Mouse (Mus musculus) heart, embryonic 15.5 days (tissue): ENCODE measurements around the gene Gm20425. TPM values are rescaled to one million over a fixed set of nuclear protein-coding genes. Genes with fewer than 3 reads are reported as not detected.

Experiments used
- ATAC-seq: fragments of 200-750 bp; cut with Nextera tagmentation; replicated peaks from 2 replicates; pipeline ENCODE4 v1.8.0; 2017; ENCODE audit warnings: low read depth, moderate TSS enrichment; ENCODE audit not compliant: insufficient number of reproducible peaks, insufficient read depth, low FRiP score
- H3K27ac ChIP-seq: fragments of 300-500 bp; sonication (generic); 2 replicates; pipeline ENCODE4 v1.5.1; 2015; ENCODE audit warnings: mild to moderate bottlenecking, inconsistent platforms
- H3K27me3 ChIP-seq: fragments of 300-500 bp; sonication (generic); 2 replicates; pipeline ENCODE4 v1.6.1; 2015; ENCODE audit warnings: inconsistent platforms
- H3K36me3 ChIP-seq: fragments of 300-500 bp; sonication (generic); 2 replicates; pipeline ENCODE4 v1.6.1; 2015; ENCODE audit warnings: mild to moderate bottlenecking, inconsistent platforms
- H3K4me1 ChIP-seq: fragments of 300-500 bp; sonication (generic); replicated peaks from 2 replicates; pipeline ENCODE4 v1.6.1; 2015; ENCODE audit warnings: inconsistent platforms
- H3K4me2 ChIP-seq: fragments of 300-500 bp; sonication (generic); 2 replicates; pipeline ENCODE4 v1.6.1; 2015; ENCODE audit warnings: inconsistent platforms, mild to moderate bottlenecking, moderate library complexity
- H3K4me3 ChIP-seq: fragments of 300-500 bp; sonication (generic); 2 replicates; pipeline ENCODE4 v1.5.1; 2015; ENCODE audit warnings: mild to moderate bottlenecking, inconsistent platforms
- H3K9ac ChIP-seq: fragments of 300-500 bp; sonication (generic); 2 replicates; pipeline ENCODE4 v1.6.1; 2015; ENCODE audit warnings: mild to moderate bottlenecking, inconsistent platforms
- H3K9me3 ChIP-seq: fragments of 300-500 bp; sonication (generic); replicated peaks from 2 replicates; pipeline ENCODE4 v1.6.1; 2016; ENCODE audit warnings: inconsistent platforms
- WGBS: fragments of 180-500 bp; shearing (Covaris S2); methylation state at CpG from one replicate; pipeline ENCODE4 v1.1.7; 2015; ENCODE audit warnings: mixed read lengths; 5-methylcytosine and 5-hydroxymethylcytosine counted together
- polyA plus RNA-seq: library from polyadenylated mRNA; unstranded; fragments of >200 nt; fragmentation: Nextera tagmentation; extraction: Ambion mirVana; gene quantifications from 2 replicates; pipeline ENCODE4 v1.2.1, GENCODE M21; 2015

The Gm20425 gene
- polyA plus RNA-seq, 1 experiment from 2014 or later, result 5.1 TPM

DNA sequence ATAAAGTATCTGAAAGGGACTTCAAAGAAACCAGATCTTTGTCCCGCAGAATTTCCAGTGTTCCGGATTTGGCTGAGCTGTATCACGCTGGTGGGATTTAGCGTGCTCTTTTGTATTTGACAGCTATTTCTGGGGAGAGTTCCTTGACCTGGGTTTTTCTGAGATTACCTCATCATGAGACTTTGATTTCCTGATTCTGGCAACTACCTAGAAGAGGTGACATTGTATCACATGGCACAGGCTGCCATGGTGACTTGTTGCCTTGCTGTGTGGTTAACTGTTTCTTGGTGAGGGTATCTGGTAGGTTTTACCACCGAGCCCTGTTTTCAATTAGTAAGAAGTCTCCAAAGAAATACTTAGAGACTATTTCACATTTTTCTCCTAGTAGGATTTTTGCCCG is 9.4 kb upstream of the Gm20425 start:
- ATAC-seq, result no peak
- no peaks in the 10 kb centered on the region for H3K9me3 ChIP-seq
- H3K4me3 ChIP-seq, result no peak overlapping the region
- no peaks in the 10 kb centered on the region for H3K4me1 ChIP-seq
- H3K9ac ChIP-seq, result no peak overlapping the region
- H3K4me2 ChIP-seq, result no peak overlapping the region
- no peak overlapping the region for H3K27ac ChIP-seq
- 83% methylated on average over 6 of the region's 6 CpGs for WGBS
- no peaks in the 10 kb centered on the region for H3K27me3 ChIP-seq
- H3K36me3 ChIP-seq, result no peaks in the 10 kb centered on the region

DNA sequence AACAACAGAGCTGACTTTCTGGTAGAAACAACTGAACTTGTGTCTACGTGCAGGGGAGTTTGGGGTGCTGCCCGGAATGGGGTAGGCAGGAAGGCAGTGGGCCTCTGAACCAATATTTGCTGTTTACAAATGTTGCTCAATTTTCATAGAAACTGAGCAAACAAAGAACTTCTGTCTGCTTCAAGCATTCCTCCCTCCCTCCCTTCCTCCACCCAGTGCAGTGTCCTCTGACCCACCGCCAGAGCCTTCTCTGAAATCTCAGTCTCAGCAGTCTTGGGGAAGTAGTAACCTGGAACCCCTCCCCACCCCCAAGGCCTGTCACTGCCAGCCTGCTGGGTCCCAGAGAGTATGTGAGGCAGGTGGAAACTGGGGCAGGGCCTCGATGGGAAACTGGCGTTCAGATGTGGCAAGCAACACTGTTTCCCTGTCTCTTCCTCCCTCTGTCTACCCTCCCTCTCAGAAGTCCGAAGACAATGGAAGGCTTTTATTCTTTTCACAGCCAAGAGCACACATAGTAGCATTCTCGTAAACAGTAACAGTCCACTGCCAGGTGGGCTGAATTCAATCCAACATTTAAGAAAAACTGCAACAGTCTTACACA is 4.6 kb upstream of the Gm20425 start:
- Histone ChIP-seq H3K27me3 (no peaks in the 10 kb centered on the region), H3K4me1 (peaks cover 13% of the 10 kb centered on the region), H3K9ac (no peak overlapping the region), H3K36me3 (no peaks in the 10 kb centered on the region), H3K27ac (no peak overlapping the region), H3K4me3 (no peak overlapping the region), H3K9me3 (no peaks in the 10 kb centered on the region), H3K4me2 (no peak overlapping the region)
- no peak for ATAC-seq
- WGBS, result 64% methylated on average over 7 of the region's 7 CpGs

DNA sequence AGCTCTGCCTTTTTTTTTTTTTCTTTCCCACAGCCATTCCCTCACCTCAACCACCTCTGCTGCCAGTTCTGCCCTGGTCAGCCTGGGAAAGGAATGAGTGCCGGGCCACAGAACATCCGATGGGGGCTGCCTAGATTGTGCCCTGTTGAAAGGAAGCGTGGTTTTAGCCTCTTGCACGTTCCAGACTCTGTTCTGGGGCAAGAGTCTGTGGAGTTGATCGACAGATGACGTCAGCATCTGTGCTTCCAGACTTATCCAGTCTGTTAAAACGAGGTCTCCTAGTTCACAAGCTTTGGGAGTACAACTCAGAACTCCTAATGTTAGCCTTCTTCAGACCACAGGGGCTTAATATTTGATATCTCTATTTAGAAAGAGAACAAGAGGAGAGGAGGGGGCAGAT is 4.0 kb upstream of the Gm20425 start:
- Histone ChIP-seq H3K4me1 (peaks cover 13% of the 10 kb centered on the region), H3K27ac (no peak overlapping the region), H3K9me3 (no peaks in the 10 kb centered on the region), H3K27me3 (no peaks in the 10 kb centered on the region), H3K4me3 (no peak overlapping the region), H3K9ac (no peak overlapping the region), H3K36me3 (no peaks in the 10 kb centered on the region), H3K4me2 (no peak overlapping the region)
- WGBS, result 52% methylated on average over 7 of the region's 7 CpGs
- no peak for ATAC-seq

DNA sequence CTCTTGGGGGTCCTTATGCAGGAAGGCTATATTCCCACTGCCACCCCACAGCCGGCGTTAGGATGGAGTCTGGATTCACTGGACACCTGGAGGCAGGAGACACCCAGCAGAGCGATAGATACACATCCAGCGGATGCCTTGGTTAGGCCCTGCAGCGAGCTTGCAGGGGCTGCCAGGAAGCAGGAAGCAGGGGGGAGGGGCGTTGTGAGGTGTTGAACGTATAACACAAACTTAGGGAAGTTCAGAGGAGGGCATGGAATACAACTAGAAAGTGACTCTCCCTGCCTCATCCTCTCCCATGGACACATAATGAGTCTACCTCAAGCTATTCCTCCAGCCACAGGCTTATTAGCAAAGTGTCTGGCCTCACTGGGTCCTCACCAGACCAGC is 2.9 kb upstream of the Gm20425 start:
- no peak overlapping the region for H3K4me2 ChIP-seq
- peaks cover 13% of the 10 kb centered on the region for H3K4me1 ChIP-seq
- H3K27me3 ChIP-seq, result no peaks in the 10 kb centered on the region
- H3K9me3 ChIP-seq, result no peaks in the 10 kb centered on the region
- no peak overlapping the region for H3K9ac ChIP-seq
- H3K4me3 ChIP-seq, result no peak overlapping the region
- WGBS, result 65% methylated on average over 7 of the region's 7 CpGs
- no peak overlapping the region for H3K27ac ChIP-seq
- H3K36me3 ChIP-seq, result no peaks in the 10 kb centered on the region
- ATAC-seq, result no peak

DNA sequence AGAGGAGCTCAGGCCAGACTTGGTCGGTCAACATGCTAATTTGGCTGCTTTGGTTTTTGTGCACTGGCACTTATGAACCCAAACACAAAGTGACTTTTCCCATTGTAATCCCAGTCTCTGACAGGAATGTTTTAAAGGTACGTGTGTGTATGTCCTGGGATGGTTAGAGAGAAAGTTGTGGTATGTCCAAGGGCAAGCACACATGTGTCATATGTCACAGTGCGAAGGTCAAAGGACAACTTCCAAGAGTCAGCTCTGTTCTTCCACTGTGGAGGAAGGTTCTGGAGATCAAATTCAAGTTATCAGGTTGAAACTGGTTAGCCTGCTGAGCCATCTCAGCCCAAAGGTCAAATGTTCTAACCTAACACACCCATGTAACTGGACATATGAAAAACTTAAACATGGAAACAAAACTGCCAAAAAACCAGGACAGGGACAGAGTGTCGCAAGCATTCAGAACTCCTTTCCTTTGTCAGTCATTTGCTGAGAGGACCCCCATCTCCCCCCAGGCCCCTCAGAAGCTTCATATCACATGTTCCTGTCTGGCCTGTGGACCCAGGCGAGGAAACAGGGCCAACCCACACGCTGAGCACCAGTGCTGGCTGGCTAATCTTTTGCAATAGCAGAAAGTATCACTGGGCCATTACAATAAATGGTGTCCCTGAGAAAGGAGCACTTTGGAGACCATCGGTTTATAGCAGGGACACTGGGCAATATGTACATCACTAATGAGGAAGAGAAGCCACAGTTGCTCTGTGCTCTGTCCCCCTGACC is 2.3 kb upstream of the Gm20425 start:
- Histone ChIP-seq H3K9me3 (no peaks in the 10 kb centered on the region), H3K9ac (no peak overlapping the region), H3K27ac (no peak overlapping the region), H3K27me3 (no peaks in the 10 kb centered on the region), H3K4me1 (peaks cover 13% of the 10 kb centered on the region), H3K4me3 (no peak overlapping the region), H3K4me2 (no peak overlapping the region), H3K36me3 (no peaks in the 10 kb centered on the region)
- no peak for ATAC-seq
- WGBS, result 82% methylated on average over 7 of the region's 7 CpGs

DNA sequence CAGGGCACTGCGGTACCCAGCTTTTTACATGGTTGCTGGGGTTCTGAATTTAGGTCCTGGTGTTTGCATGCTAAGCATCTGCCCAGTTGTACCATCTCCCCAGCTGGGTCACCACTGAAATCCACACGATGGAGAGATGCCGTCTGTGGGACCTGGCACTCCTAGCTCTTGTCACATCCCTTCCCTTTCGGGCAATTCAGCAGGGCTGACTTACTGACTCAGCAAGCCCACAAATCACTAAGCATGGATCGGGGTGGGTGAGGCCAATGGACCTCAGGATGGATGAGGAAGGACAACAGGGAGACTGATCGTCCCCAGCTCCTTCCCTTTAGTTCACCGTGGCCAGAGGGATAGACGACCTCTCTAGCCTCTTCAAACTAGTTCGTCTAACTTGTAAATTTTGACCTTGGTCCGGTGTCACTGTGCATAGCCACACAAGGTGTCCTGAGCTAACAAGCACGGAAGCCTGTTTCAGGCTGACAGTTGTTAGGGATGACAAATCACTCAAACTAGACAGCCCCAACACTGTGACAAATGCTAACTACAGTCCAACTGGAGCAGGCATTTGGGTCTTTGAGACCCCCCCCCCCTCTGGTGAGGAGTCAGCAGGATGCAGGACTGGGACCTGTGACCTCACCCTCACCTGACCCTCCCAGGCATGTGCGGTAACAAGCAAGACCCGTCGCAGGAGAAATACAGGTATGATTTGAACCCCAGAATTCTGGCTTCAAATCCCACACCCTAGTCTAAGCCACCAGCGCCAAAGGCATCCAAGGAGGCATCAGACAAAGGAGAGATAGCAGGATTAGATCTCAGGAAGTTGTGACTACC is 855 bp downstream of the Gm20425 start:
- Histone ChIP-seq H3K4me2 (peak overlapping the region; percentile 60; the same call in 1 of the 2 replicates), H3K36me3 (no peaks in the 10 kb centered on the region), H3K27ac (no peak overlapping the region), H3K9me3 (no peaks in the 10 kb centered on the region), H3K4me1 (peaks cover 13% of the 10 kb centered on the region), H3K9ac (no peak overlapping the region), H3K4me3 (no peak overlapping the region), H3K27me3 (no peaks in the 10 kb centered on the region)
- no peak for ATAC-seq
- WGBS, result 79% methylated on average over 15 of the region's 15 CpGs

DNA sequence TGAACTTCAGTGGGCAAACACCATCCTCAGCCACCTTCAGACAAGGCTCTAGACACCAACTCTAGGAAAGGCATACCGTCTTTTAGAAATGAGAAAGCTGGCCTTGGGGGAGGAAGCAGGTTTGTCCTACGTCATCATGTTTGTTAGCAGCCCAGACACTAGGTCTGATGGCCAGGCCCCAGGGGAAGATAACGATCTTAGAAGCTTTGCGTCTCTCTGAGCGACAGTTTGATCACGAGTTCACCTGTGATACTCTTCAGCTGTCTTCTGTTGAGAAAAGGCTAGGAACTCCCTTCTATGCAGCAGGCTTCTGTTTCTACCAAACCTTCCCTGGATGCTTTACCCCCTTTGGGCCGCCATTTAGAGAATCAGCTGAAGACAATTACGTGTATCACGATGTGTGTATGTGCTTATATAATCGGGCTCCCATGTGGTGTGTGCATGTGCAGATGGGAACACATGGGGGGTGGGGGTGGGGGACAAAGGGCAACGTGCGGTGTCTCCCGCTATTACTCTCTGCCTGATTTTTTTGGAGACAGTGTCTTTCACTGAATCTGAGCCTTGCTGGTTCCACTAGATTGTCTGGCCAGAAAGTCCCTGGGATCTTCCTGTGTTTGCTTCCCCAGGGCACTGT is 1.6 kb downstream of the Gm20425 start:
- Histone ChIP-seq H3K4me3 (no peak overlapping the region), H3K36me3 (no peaks in the 10 kb centered on the region), H3K4me1 (peaks cover 13% of the 10 kb centered on the region), H3K4me2 (no peak overlapping the region), H3K27ac (no peak overlapping the region), H3K9ac (no peak overlapping the region), H3K27me3 (no peaks in the 10 kb centered on the region), H3K9me3 (no peaks in the 10 kb centered on the region)
- ATAC-seq, result no peak
- WGBS, result 77% methylated on average over 13 of the region's 13 CpGs

DNA sequence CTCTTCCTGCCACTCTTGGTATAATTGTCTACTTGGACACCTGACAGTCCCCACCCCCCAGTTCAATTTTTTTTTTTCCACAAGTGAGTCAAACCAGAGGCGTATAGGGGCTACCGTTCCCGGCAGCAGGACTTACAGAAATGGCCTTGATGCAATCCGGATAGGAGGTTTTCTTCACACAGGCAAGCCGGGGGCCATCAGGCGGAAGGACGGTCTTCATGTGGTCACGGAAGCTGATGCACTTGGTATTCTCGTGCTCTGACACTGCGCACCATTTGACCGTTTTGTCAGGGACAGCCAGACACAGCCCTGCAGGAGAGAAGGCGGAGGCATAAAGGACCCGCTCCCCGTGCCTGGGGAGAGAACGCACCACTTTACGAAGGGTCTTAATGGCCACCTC is 2.3 kb downstream of the Gm20425 start:
- H3K4me2 ChIP-seq, result no peak overlapping the region
- H3K36me3 ChIP-seq, result no peaks in the 10 kb centered on the region
- H3K27me3 ChIP-seq, result no peaks in the 10 kb centered on the region
- no peak overlapping the region for H3K27ac ChIP-seq
- H3K4me3 ChIP-seq, result no peak overlapping the region
- no peaks in the 10 kb centered on the region for H3K9me3 ChIP-seq
- ATAC-seq, result no peak
- 88% methylated on average over 16 of the region's 16 CpGs for WGBS
- H3K4me1 ChIP-seq, result peaks cover 11% of the 10 kb centered on the region
- no peak overlapping the region for H3K9ac ChIP-seq

DNA sequence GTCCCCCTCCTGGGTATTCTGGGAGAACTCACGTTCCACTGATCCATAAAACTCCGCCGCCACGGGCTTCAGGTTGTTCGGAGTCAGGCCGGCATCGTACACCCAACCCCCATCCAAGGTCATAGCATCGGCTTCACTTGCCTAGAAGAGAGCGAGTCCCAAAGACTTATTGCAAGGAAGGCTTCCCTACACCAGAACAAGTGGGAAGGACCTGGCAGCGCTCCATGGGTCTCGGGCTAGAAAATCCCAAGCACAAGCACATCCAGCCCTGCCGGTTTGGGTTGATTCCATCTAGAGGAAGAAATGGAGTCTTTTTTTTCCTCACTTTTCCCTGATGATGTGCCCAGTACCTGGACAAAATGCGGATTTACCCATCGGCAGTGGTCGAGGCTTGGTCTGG is 3.3 kb downstream of the Gm20425 start:
- H3K27me3 ChIP-seq, result no peaks in the 10 kb centered on the region
- WGBS, result 86% methylated on average over 15 of the region's 15 CpGs
- no peak overlapping the region for H3K4me2 ChIP-seq
- no peak overlapping the region for H3K4me3 ChIP-seq
- peaks cover 11% of the 10 kb centered on the region for H3K4me1 ChIP-seq
- no peak for ATAC-seq
- no peak overlapping the region for H3K27ac ChIP-seq
- no peaks in the 10 kb centered on the region for H3K36me3 ChIP-seq
- H3K9me3 ChIP-seq, result no peaks in the 10 kb centered on the region
- H3K9ac ChIP-seq, result no peak overlapping the region

DNA sequence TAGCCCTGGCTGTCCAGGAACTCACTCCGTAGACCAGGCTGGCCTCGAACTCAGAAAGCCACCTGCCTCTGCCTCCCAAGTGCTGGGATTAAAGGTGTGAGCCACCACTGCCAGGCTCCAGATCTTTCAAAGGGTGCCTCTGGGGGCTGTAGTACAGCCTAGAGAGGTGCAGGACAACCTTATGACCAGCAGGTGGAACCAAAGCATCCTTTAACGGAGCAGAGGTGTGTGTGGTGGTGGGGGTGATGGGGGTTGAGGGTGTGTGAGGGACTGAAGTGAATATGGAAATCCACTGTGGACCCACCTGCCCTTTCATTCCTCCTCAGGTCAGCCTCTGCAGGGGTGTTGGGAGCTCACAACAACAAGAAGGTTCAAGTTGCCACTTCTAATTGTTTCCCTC is 4.6 kb downstream of the Gm20425 start:
- ATAC-seq, result no peak
- WGBS, result 65% methylated on average over 3 of the region's 3 CpGs
- no peak overlapping the region for H3K27ac ChIP-seq
- H3K9ac ChIP-seq, result no peak overlapping the region
- H3K36me3 ChIP-seq, result no peaks in the 10 kb centered on the region
- H3K4me2 ChIP-seq, result no peak overlapping the region
- H3K4me1 ChIP-seq, result peaks cover 4% of the 10 kb centered on the region
- H3K27me3 ChIP-seq, result no peaks in the 10 kb centered on the region
- no peaks in the 10 kb centered on the region for H3K9me3 ChIP-seq
- H3K4me3 ChIP-seq, result no peak overlapping the region

DNA sequence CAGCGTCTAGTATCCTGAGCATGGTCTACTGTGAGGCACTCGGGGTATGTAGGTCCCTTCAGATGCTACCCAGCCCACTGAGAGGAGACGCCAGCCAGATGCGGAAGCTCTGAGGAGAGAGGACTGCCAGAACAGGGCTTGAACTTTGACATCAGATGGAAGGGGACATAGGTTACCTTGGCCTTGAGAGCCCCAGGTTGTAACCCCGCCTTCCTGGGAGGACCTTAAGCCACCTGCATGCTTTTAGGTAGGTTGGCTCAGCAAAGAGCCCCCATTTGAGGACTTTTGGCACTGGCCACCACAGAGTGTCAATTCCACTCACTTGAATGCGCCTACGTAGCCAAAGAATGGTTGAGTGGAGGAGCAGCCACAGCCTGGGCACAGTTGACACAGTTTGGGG is 5.4 kb downstream of the Gm20425 start:
- Histone ChIP-seq H3K27ac (no peak overlapping the region), H3K4me1 (no peaks in the 10 kb centered on the region), H3K4me3 (no peak overlapping the region), H3K9me3 (no peaks in the 10 kb centered on the region), H3K9ac (no peak overlapping the region), H3K27me3 (no peaks in the 10 kb centered on the region), H3K4me2 (no peak overlapping the region), H3K36me3 (no peaks in the 10 kb centered on the region)
- 93% methylated on average over 7 of the region's 7 CpGs for WGBS
- no peak for ATAC-seq
